Mouse (Mus musculus) megakaryocyte, embryonic 14.5 days (primary cell): ENCODE results near the gene Mknk2.

Experiments
- FLI1 ChIP-seq: IDR thresholded peaks from 2 replicates; pipeline ENCODE4 v1.6.1; 2012; ENCODE audit warnings: low read length, inconsistent platforms, mixed read lengths
- GATA1 ChIP-seq: IDR thresholded peaks from 3 replicates; pipeline ENCODE4 v1.6.1; 2012; ENCODE audit warnings: mixed read lengths, low read length, inconsistent platforms, borderline replicate concordance

GRCm38 (mm10) chr10:80673690-80674089 is 4.2 kb downstream of the Mknk2 start:
- TF ChIP-seq GATA1 (no peak), FLI1 (no peak)
